Mouse (Mus musculus) telencephalon, adult 2 months (tissue): ENCODE results near the gene Tmem145.

ENCODE experiments used
- DNase-seq: peaks from one replicate; pipeline ENCODE4 v3.0.0-alpha.2; 2011; ENCODE audit warnings: low read depth, low spot score

The Tmem145 gene

DNA sequence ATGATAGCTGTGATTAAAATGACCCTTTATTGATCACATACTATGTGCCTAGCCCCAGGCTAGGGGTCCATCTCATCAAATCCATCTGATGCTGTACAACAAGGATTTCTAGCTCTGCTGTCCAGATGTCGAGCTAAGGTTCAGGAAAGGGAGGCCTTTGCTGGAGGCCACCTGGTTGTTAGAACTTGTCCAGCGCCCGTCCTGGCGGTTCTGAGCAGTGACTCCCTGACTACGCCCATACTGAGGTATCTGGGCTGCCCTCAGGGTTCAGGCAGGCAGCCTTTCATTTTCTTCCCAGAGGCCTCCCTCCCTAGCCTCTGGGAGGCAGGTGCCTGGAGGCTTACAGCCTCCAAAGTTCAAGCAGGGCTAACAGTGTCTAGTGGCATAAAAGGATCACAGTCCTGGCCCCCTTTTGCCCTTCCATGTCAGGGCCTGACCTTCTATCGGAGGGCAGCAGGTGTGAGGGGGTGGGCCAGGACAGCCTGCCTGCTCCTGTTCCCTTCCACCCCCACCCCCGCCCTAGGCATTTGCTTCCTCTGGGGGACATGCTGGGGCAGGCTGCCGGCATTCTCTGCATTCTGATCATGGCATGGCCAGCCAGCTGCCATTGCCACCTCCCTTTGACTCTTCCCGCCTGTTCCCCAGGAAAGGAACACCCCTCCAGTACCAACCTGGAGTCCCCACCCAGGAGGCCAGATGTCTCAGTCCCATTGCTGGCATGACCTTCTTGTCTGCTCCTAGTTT lies 30.2 kb upstream of the Tmem145 start:
- DNase-seq: no peak

- DNase-seq: no peak
These were observed 28.5 kb upstream of the Tmem145 start for GRCm38 (mm10) chr7:25277405-25277804.

DNA sequence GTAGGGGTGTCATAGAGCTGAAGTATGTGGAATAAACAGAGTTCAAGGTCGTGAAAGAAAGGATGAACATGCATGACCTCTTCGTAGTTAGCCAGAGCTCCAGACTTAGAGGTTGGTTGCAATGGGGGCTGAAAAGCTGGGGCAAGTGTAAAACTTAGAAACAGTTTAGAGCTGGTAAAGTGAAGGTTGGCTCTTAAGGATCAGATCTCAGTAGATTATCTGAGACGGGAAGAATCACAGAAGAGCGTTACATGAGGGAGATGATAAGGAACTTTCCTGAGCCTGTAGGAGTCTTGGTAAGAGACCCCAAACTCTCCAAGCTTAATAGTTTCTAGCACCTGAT lies 27.9 kb upstream of the Tmem145 start:
- DNase-seq: no peak

- peak; percentile 92 for DNase-seq
These were observed 27.4 kb upstream of the Tmem145 start for GRCm38 (mm10) chr7:25278341-25279075.

DNA sequence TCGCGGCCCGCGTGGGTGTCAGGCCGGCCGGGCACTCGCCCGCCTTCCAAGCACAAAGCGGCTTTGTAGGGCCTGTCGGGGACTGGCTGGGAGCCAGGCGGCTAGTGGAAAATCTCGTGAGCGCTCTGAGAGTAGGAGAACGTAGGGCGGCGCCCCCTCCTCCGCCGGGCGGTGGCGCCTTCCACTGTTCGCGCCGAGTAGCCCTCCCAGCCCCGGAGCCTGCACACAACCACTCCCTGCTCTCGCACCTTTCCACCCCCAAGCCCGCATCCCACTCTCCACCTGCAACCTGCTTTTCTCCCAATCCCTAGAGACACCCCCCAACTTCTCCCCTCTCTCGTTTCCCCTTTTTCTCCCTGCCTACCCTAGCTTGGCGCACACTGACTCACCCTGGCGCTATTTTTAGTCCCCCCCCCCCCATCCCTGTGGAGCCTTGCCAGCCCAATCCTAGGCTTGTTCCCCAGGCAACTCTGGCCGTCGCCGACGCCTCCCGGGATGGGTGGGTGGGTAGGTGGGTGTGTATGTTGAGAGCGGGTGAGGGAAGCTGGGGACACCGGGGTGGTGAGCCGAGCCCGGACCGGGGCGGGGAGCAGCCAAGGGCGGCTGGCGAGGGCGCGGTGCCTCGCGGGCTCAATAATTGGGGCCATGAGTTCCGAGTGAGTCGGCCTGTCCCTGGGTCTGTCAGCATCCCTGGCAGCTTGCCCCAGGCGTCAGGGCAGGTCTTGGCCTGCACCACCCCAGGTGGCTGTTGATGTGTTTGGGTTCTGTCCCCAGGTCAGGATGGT lies 26.6 kb upstream of the Tmem145 start:
- DNase-seq: peak; percentile 88

GRCm38 (mm10) chr7:25279861-25280791 lies 25.8 kb upstream of the Tmem145 start:
- no peak for DNase-seq

DNA sequence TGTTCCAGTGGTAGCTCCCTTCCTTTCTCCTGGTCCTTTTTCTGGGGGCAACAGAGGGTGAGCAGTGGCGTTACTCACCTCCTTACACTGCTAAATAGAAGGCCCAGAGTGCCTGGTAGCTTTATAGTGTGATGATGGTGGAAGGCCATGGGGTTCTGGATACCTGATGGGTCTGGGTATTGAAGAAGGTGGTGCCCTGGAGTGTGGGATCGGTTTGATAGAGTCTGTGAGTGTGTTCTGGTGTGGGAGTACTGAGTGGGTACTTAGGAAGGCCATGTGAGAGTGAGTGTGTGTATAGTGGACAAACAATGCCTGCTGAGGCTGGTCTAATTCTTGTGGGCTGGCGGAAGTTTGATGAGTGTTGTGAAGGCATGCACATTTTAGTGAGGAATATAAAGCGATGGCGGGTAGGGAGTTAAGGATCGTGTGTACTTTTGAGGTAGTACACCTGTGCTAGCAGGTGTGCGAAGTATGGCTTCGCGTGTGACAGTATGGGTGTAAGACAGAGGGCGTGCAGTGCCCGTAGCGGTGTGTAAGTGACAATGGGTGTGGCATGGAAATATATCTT lies 24.7 kb upstream of the Tmem145 start:
- DNase-seq: no peak

DNA sequence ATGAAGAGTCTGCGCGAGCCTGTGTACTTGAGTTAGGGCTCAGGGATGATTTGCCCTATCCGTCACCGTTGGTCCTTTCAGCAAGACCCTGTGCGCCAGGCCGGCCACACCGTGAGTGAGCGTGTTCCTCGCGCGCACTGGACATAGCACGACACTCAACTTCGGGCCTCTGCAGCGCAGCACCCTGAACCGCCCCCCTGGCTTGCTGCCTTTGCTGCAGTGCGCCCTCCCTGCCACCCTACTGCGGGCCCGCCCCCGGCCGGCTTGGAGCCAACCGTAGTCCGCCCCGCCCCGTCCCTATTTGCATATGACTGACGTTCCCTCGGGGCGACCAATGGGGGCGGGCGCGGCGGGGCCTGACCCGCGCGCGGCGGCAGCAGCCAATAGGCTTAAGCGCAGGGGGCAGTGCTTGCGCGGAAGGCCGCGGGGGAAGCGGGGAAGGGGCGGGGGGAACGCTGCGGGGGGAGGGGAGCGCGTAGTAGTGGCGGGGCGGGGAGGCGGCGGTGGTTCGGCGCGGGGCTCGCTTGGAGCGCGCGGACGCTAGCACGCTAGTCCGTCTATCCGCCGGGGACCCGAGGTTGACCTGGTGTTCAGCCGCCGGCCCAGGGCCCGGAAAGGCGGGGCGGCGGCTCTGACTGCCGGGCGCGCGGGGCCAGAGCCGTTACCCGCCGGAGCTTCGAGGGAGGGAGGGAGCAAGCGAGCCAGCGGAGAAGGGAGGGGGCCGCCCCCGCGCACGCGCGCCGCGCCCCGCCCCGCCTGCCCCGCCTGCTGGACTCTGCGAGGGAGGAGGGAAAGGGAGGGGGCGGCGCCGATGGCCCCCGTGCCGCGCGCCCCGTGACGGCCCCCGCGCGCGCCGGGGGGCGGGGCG lies 23.9 kb upstream of the Tmem145 start:
- peak; percentile 94 for DNase-seq

DNA sequence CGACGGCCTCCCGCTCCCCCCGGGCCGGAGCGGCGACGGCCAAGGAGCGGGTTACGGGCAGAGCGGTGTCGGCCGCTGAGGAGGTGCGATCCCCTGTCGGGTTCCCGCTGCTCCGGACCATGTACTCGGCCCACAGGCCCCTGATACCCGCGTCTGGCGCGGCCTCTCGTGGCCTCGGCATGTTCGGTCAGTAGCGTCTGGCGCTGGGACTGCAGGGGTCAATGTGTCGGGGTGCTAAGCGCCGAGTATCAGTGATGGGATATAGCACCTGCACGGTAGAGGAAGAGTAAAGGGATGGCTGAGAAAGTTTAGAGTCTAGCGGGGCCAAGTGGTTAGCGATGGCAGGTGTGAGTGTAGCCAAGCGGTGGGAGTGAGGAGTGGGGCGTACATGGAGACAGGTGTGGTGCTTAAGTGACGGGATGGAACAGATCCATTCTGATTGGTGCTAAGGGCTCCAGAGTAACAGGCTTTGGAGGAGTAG lies 23.1 kb upstream of the Tmem145 start:
- DNase-seq: no peak

GRCm38 (mm10) chr7:25283637-25284036 lies 22.3 kb upstream of the Tmem145 start:
- no peak for DNase-seq

GRCm38 (mm10) chr7:25284171-25284570 lies 21.7 kb upstream of the Tmem145 start:
- no peak for DNase-seq

- DNase-seq: no peak
These were observed 21.1 kb upstream of the Tmem145 start for GRCm38 (mm10) chr7:25284766-25285165.

GRCm38 (mm10) chr7:25285511-25286238 lies 20.2 kb upstream of the Tmem145 start:
- no peak for DNase-seq

DNA sequence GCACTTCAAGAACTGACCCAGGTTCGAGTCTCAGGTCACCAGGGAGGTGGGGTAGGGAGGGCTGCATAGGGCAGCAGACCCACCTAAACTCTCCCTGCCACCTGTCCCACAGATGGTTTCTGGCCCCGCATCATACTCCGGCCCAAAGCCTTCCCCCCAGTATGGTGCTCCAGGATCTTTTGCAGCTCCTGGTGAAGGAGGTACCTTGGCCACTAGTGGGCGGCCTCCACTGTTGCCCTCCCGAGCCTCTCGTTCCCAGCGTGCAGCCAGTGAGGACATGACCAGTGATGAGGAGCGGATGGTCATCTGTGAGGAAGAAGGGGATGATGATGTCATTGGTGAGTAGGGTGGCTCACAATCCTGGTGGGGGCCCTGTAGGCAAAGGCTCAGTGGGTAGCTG lies 18.9 kb upstream of the Tmem145 start:
- DNase-seq: no peak

DNA sequence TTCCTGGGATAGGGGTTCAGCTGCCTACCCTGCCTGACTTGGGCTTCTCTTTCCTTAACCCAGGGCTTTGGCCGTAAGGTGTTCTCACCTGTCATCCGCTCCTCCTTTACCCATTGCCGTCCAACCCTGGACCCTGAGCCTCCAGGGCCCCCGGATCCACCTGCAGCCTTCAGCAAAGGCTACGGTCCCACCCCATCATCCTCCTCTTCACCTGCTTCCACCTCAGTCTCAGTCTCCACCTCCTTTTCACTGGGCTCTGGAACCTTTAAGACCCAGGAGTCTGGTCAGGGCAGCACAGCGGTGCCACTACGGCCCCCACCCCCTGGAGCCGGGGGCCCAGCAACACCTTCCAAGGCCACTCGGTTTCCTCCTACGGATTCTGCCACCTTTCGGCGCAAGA lies 17.9 kb upstream of the Tmem145 start:
- DNase-seq: no peak

- DNase-seq: no peak
These were observed 17.2 kb upstream of the Tmem145 start for GRCm38 (mm10) chr7:25288721-25289120.

GRCm38 (mm10) chr7:25289925-25290324 lies 16.0 kb upstream of the Tmem145 start:
- DNase-seq: no peak

DNA sequence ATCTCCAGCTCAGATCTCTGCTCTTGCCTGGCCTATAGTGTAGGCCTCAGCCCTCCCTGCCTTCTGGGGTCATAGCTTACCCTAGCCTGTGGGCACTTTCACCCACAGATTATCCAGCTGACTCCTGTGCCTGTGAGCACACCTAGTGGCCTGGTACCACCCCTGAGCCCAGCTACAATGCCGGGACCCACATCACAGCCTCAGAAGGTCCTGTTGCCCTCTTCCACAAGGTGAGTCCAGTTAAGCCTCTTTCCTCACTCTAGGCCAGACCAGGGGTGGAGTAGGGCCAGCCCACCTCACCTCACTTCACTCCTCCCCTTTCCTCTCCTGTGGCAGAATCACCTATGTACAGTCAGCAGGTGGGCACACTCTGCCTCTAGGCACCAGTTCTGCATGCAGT lies 15.4 kb upstream of the Tmem145 start:
- DNase-seq: no peak

DNA sequence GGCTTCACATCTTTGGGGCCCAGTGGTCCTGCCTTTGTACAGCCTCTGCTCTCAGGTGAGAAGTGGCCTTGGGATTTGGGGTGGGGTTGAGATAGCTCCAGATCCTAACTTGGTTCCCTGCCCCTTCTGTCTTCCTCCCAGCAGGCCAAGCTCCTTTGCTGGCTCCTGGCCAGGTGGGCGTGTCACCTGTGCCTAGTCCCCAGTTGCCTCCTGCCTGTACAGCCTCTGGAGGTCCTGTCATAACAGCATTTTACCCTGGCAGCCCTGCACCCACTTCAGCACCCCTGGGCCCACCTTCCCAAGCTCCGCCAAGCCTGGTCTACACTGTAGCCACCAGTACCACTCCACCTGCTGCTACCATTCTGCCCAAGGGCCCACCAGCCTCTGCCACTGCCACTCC lies 15.0 kb upstream of the Tmem145 start:
- no peak for DNase-seq
